Mouse (Mus musculus): ENCODE data around the gene Pced1b. TPM values are rescaled to one million over a fixed set of nuclear protein-coding genes. Genes with fewer than 3 reads are reported as not detected.
"Not testable (repeated sequence)": the region's sequence is repeated elsewhere in the genome, so short reads cannot be mapped to it uniquely, and the experiment has no call there.

The Pced1b gene
- polyA plus RNA-seq, 1 experiment from 2014 or later, result 1.9 TPM

GRCm38 (mm10) chr15:97346413-97346812, 99.5 kb downstream of the Pced1b start:
- Histone ChIP-seq H3K4me1 (replicated peaks) (peaks cover 18% of the 10 kb centered on the region), H3K9me3 (replicated peaks) (no peaks in the 10 kb centered on the region), H3K4me2 (no peak overlapping the region), H3K27ac (no peak overlapping the region), H3K36me3 (no peaks in the 10 kb centered on the region), H3K4me3 (no peak overlapping the region), H3K9ac (no peak overlapping the region), H3K27me3 (0 out of 2 replicates have a peak, but pooled peaks cover 3% of the 10 kb centered on the region)
- WGBS, result 85% methylated on average over 5 of the region's 5 CpGs
- ATAC-seq (replicated peaks; ENCODE audit: insufficient number of reproducible peaks, insufficient read depth, low FRiP score, low read depth), result no peak

- Histone ChIP-seq H3K4me3 (no peak overlapping the region), H3K9me3 (replicated peaks) (no peaks in the 10 kb centered on the region), H3K27ac (no peak overlapping the region), H3K9ac (no peak overlapping the region), H3K4me1 (replicated peaks) (peaks cover 18% of the 10 kb centered on the region), H3K27me3 (0 out of 2 replicates have a peak, but pooled peaks cover 3% of the 10 kb centered on the region), H3K36me3 (no peaks in the 10 kb centered on the region), H3K4me2 (no peak overlapping the region)
- 81% methylated on average over 4 of the region's 4 CpGs for WGBS
- ATAC-seq (replicated peaks; ENCODE audit: insufficient number of reproducible peaks, insufficient read depth, low FRiP score, low read depth), result no peak
Observed at GRCm38 (mm10) chr15:97346897-97347296, 100.0 kb downstream of the Pced1b start.

GRCm38 (mm10) chr15:97348566-97349315, 101.8 kb downstream of the Pced1b start:
- peaks cover 18% of the 10 kb centered on the region for H3K4me1 ChIP-seq (replicated peaks)
- H3K9ac ChIP-seq, result no peak overlapping the region
- ATAC-seq (replicated peaks; ENCODE audit: insufficient number of reproducible peaks, insufficient read depth, low FRiP score, low read depth), result no peak
- 0 out of 2 replicates have a peak overlapping the region, but pooled peaks have one; percentile 8 for H3K4me2 ChIP-seq
- 51% methylated on average over 24 of the region's 24 CpGs for WGBS
- 0 out of 2 replicates have a peak, but pooled peaks cover 3% of the 10 kb centered on the region for H3K27me3 ChIP-seq
- no peaks in the 10 kb centered on the region for H3K36me3 ChIP-seq
- no peak overlapping the region for H3K27ac ChIP-seq
- no peak overlapping the region for H3K4me3 ChIP-seq
- H3K9me3 ChIP-seq (replicated peaks), result no peaks in the 10 kb centered on the region

- 47% methylated on average over 4 of the region's 4 CpGs for WGBS
- Histone ChIP-seq H3K4me2 (no peak overlapping the region), H3K4me1 (replicated peaks) (peaks cover 18% of the 10 kb centered on the region), H3K4me3 (no peak overlapping the region), H3K27me3 (0 out of 2 replicates have a peak, but pooled peaks cover 3% of the 10 kb centered on the region), H3K36me3 (no peaks in the 10 kb centered on the region), H3K9ac (no peak overlapping the region), H3K9me3 (replicated peaks) (no peaks in the 10 kb centered on the region), H3K27ac (no peak overlapping the region)
- no peak; the same call in 1 of the 2 replicates for ATAC-seq (replicated peaks; ENCODE audit: insufficient number of reproducible peaks, insufficient read depth, low FRiP score, low read depth)
Observed at GRCm38 (mm10) chr15:97350528-97350927, 103.6 kb downstream of the Pced1b start.

- H3K27ac ChIP-seq, result no peak overlapping the region
- H3K4me3 ChIP-seq, result no peak overlapping the region
- no peaks in the 10 kb centered on the region for H3K9me3 ChIP-seq (replicated peaks)
- no peaks in the 10 kb centered on the region for H3K36me3 ChIP-seq
- peaks cover 18% of the 10 kb centered on the region for H3K4me1 ChIP-seq (replicated peaks)
- H3K4me2 ChIP-seq, result no peak overlapping the region
- 0 out of 2 replicates have a peak, but pooled peaks cover 3% of the 10 kb centered on the region for H3K27me3 ChIP-seq
- ATAC-seq (replicated peaks; ENCODE audit: insufficient number of reproducible peaks, insufficient read depth, low FRiP score, low read depth), result no peak
- H3K9ac ChIP-seq, result no peak overlapping the region
- 34% methylated on average over 8 of the region's 8 CpGs for WGBS
Observed at GRCm38 (mm10) chr15:97351016-97351415, 104.1 kb downstream of the Pced1b start.

- WGBS, result 87% methylated on average over 5 of the region's 5 CpGs
- no peak overlapping the region for H3K4me2 ChIP-seq
- no peaks in the 10 kb centered on the region for H3K9me3 ChIP-seq (replicated peaks)
- H3K4me1 ChIP-seq (replicated peaks), result peaks cover 18% of the 10 kb centered on the region
- no peaks in the 10 kb centered on the region for H3K36me3 ChIP-seq
- no peak for ATAC-seq (replicated peaks; ENCODE audit: insufficient number of reproducible peaks, insufficient read depth, low FRiP score, low read depth)
- H3K9ac ChIP-seq, result no peak overlapping the region
- no peak overlapping the region for H3K27ac ChIP-seq
- no peak overlapping the region for H3K4me3 ChIP-seq
- 0 out of 2 replicates have a peak, but pooled peaks cover 3% of the 10 kb centered on the region for H3K27me3 ChIP-seq
Observed at GRCm38 (mm10) chr15:97351681-97352080, 104.8 kb downstream of the Pced1b start.

GRCm38 (mm10) chr15:97355676-97356303, 108.9 kb downstream of the Pced1b start:
- no peak overlapping the region for H3K4me2 ChIP-seq
- no peaks in the 10 kb centered on the region for H3K27me3 ChIP-seq
- no peak overlapping the region for H3K27ac ChIP-seq
- no peak overlapping the region for H3K9ac ChIP-seq
- no peak for ATAC-seq (replicated peaks; ENCODE audit: insufficient number of reproducible peaks, insufficient read depth, low FRiP score, low read depth)
- peaks cover 5% of the 10 kb centered on the region; the same call in 1 of the 2 replicates for H3K4me1 ChIP-seq (replicated peaks)
- no peak overlapping the region for H3K4me3 ChIP-seq
- H3K36me3 ChIP-seq, result no peaks in the 10 kb centered on the region
- H3K9me3 ChIP-seq (replicated peaks), result no peaks in the 10 kb centered on the region
- WGBS, result 77% methylated on average over 9 of the region's 9 CpGs

- 89% methylated on average over 1 of the region's 1 CpGs for WGBS
- no peak for ATAC-seq (replicated peaks; ENCODE audit: insufficient number of reproducible peaks, insufficient read depth, low FRiP score, low read depth)
- H3K27ac ChIP-seq, result no peak overlapping the region
Observed at GRCm38 (mm10) chr15:97357016-97357415, 110.1 kb downstream of the Pced1b start.

GRCm38 (mm10) chr15:97360842-97361770, 114.2 kb downstream of the Pced1b start:
- Histone ChIP-seq H3K36me3 (no peaks in the 10 kb centered on the region), H3K4me3 (no peak overlapping the region), H3K9me3 (replicated peaks) (no peaks in the 10 kb centered on the region), H3K27me3 (no peaks in the 10 kb centered on the region), H3K4me1 (replicated peaks) (no peaks in the 10 kb centered on the region), H3K4me2 (peak overlapping the region; percentile 12; the same call in 1 of the 2 replicates), H3K9ac (no peak overlapping the region), H3K27ac (no peak overlapping the region)
- WGBS, result 74% methylated on average over 23 of the region's 23 CpGs
- no peak for ATAC-seq (replicated peaks; ENCODE audit: insufficient number of reproducible peaks, insufficient read depth, low FRiP score, low read depth)

More at GRCm38 (mm10) chr15:97357016-97357415, 110.1 kb downstream of the Pced1b start:
- Histone ChIP-seq H3K4me3 (no peak overlapping the region), H3K4me2 (no peak overlapping the region), H3K36me3 (no peaks in the 10 kb centered on the region), H3K4me1 (replicated peaks) (no peaks in the 10 kb centered on the region), H3K9me3 (replicated peaks) (no peaks in the 10 kb centered on the region), H3K27me3 (no peaks in the 10 kb centered on the region), H3K9ac (no peak overlapping the region)

GRCm38 (mm10) chr15:97361771-97362171, 114.9 kb downstream of the Pced1b start:
- Histone ChIP-seq H3K9me3 (replicated peaks) (no peaks in the 10 kb centered on the region), H3K4me2 (peak overlapping the region; percentile 6; the same call in 1 of the 2 replicates), H3K27ac (no peak overlapping the region), H3K4me3 (no peak overlapping the region), H3K9ac (no peak overlapping the region), H3K4me1 (replicated peaks) (no peaks in the 10 kb centered on the region), H3K36me3 (no peaks in the 10 kb centered on the region), H3K27me3 (no peaks in the 10 kb centered on the region)
- no peak for ATAC-seq (replicated peaks; ENCODE audit: insufficient number of reproducible peaks, insufficient read depth, low FRiP score, low read depth)
- WGBS, result 60% methylated on average over 8 of the region's 8 CpGs

- H3K9ac ChIP-seq; H3K4me3 ChIP-seq; H3K36me3 ChIP-seq; H3K4me1 ChIP-seq (replicated peaks); H3K9me3 ChIP-seq (replicated peaks); H3K4me2 ChIP-seq; ATAC-seq (replicated peaks; ENCODE audit: insufficient number of reproducible peaks, insufficient read depth, low FRiP score, low read depth); H3K27ac ChIP-seq; H3K27me3 ChIP-seq: not testable (repeated sequence)
- WGBS, result 76% methylated on average over 3 of the region's 3 CpGs
Observed at GRCm38 (mm10) chr15:97364271-97364670, 117.4 kb downstream of the Pced1b start.
